ENCODE assay signal across 20 mouse cellular contexts in the genomic region with DNA sequence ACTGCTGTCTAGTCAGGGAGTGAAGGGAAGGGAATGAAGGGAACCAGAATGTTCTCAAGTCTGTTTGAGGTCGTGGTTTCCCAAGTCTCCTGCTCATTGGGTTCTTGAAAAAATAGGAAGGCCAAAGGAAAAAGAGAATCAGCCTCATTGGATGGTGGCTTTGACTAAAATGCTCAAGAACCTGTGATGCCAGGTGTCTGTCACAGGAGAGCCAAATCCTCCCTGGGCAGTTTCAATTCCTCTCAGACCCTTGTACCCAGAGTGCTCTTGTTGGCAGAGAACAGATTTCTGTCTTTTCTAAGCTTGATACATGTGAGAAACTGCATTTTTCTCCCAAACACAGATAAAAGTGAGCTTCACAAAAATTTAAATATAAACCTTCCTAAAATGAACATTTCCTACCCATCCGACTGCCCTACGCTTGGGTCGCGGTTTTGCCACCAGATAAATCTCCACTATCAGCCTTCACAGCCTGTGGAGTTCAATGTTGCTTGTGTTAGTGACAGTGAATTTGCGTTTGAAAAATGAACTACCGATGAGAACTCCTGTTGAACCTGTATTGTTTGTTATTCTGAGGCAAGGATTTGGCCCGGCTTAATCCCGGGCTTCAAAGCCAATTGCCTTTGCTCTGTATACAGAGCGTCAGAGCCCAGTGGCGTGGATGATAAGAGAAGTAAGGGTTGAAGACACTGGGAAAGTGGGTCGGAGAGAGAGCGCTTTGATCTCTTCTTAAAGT. TPM values are rescaled to one million over a fixed set of nuclear protein-coding genes. Genes with fewer than 3 reads are reported as not detected.
DNase-seq lines count a peak whose midpoint lies in the region; ATAC-seq and TF ChIP-seq lines count a peak whose summit lies in the region.
"Had no signal": no experiment of that assay in that cellular context is flagged by ENCODE, and none has a peak within 500 bp of the region (broad histone marks: within the 10 kb centered on the region; RNA-seq: fewer than 3 reads in every experiment).

No protein-coding gene starts in this region.

- peaks cover 45% of the 10 kb centered on the region for H3K27me3 ChIP-seq in liver, adult 2 months (ENCODE audit: control insufficient read depth, insufficient read depth, low read length)
- H3K27me3 ChIP-seq in liver, embryonic 12.5 days (replicated peaks): peaks cover 100% of the 10 kb centered on the region

- no peak overlapping the region for H3K9ac ChIP-seq in liver, adult 2 months (ENCODE audit: low read depth, low read length)
- no peak overlapping the region for H3K9ac ChIP-seq in liver, embryonic 12.5 days
- H3K9ac ChIP-seq: forebrain, embryonic 15.5 days had no signal

- H3K79me2 ChIP-seq in liver, adult 2 months (ENCODE audit: control insufficient read depth, insufficient read depth, low read length): no peaks in the 10 kb centered on the region

- H3K4me3 ChIP-seq in liver, adult 2 months (ENCODE audit: insufficient read depth, low read depth, low read length): no peak overlapping the region
- no peak overlapping the region for H3K4me3 ChIP-seq in liver, embryonic 12.5 days
- H3K4me3 ChIP-seq: forebrain, embryonic 15.5 days had no signal

- no peak for ATAC-seq in liver, embryonic 12.5 days
- no peak for ATAC-seq in monocyte, adult 5-6 weeks (replicated peaks; ENCODE audit: insufficient number of reproducible peaks, low FRiP score, low TSS enrichment, poor library complexity, severe bottlenecking)
- ATAC-seq: forebrain, embryonic 15.5 days; inflammation-experienced regulatory T-cells, adult 6 months had no signal

- TF ChIP-seq CTCF in liver, adult 2 months (IDR thresholded peaks at IDR 0.05; ENCODE audit: low read depth, low read length): no peak

- WGBS in liver, adult 2 months: 15% methylated on average over 13 of the region's 13 CpGs
- WGBS in liver, embryonic 12.5 days (ENCODE audit: insufficient replicate concordance): 2% methylated on average over 13 of the region's 13 CpGs

- H3K27ac ChIP-seq in liver, adult 2 months (replicated peaks; ENCODE audit: insufficient read depth, low read depth, low read length): no peak overlapping the region
- no peak overlapping the region for H3K27ac ChIP-seq in liver, embryonic 12.5 days
- H3K27ac ChIP-seq: forebrain, embryonic 15.5 days had no signal

- no peak for TF ChIP-seq POLR2A in liver, adult 2 months (IDR thresholded peaks at IDR 0.05; ENCODE audit: extremely low read depth, insufficient read depth, low read length)

- no peak overlapping the region for H3K4me2 ChIP-seq in liver, embryonic 12.5 days
- H3K4me2 ChIP-seq: forebrain, embryonic 15.5 days had no signal

- no peaks in the 10 kb centered on the region for H3K9me3 ChIP-seq in liver, embryonic 12.5 days (replicated peaks)
- H3K9me3 ChIP-seq: forebrain, embryonic 15.5 days had no signal

- H3K36me3 ChIP-seq in liver, adult 2 months (ENCODE audit: control insufficient read depth, insufficient read depth, low read length): no peaks in the 10 kb centered on the region
- H3K36me3 ChIP-seq in liver, embryonic 12.5 days: no peaks in the 10 kb centered on the region
- H3K36me3 ChIP-seq: forebrain, embryonic 15.5 days had no signal

- no peaks in the 10 kb centered on the region for H3K4me1 ChIP-seq in liver, adult 2 months (ENCODE audit: control insufficient read depth, insufficient read depth, low read length)
- H3K4me1 ChIP-seq in liver, embryonic 12.5 days: peaks cover 14% of the 10 kb centered on the region

- DNase-seq in liver, adult 2 months (ENCODE audit: extremely low read depth, low read depth, low spot score): peak; percentile 20
- DNase-seq in A20 (ENCODE audit: low read depth, low spot score): peak; percentile 81
- DNase-seq in embryo, embryonic 10.5 days (ENCODE audit: low spot score): peak; percentile 65
- peak; percentile 62 for DNase-seq in lung, postnatal 10 days
- DNase-seq in right cerebral cortex, postnatal 25 days: no peak
- DNase-seq in right cerebral cortex, adult 2 months (ENCODE audit: low spot score in 2 of 2): no peak
- DNase-seq: adrenal gland, postnatal 14 days; cerebellum, postnatal 25 days; left cerebral cortex, postnatal 4 days; spleen, adult 18-20 months had no signal

RNA-seq across cellular contexts. Expression of gene Tbx4, which starts 7.3 kb away (rescaled TPM):
- not detected in 2 replicates for total RNA-seq in liver, adult 2 months (2014; rRNA removed)
- 0.02 TPM in 1 of 2 replicates, not detected in the other for polyA plus RNA-seq in liver, adult 2 months (2012; rRNA removed)
- polyA plus RNA-seq in liver, embryonic 12.5 days (2016; fragmentation: Nextera tagmentation; extraction: Ambion mirVana): 0.12 and 0.35 TPM in 2 replicates
- not detected in 3 replicates for total RNA-seq in monocyte, adult 5-6 weeks (2017)
- total RNA-seq: adrenal gland, postnatal 14 days had no signal
- polyA plus RNA-seq: inflammation-experienced regulatory T-cells, adult 6 months had no signal

RNA-seq across cellular contexts. Expression of gene Gm11444, which starts 43.4 kb away (rescaled TPM):
- total RNA-seq in liver, adult 2 months (2014; rRNA removed): not detected in 2 replicates
- polyA plus RNA-seq in liver, adult 2 months (2012; rRNA removed): not detected in 2 replicates
- polyA plus RNA-seq in liver, embryonic 12.5 days (2016; fragmentation: Nextera tagmentation; extraction: Ambion mirVana): not detected in 2 replicates
- total RNA-seq in monocyte, adult 5-6 weeks (2017): not detected in 3 replicates
- total RNA-seq: adrenal gland, postnatal 14 days; ES-E14; gastrocnemius, adult 8-10 months; heart, postnatal 25 days; layer of hippocampus, postnatal 25 days; left cerebral cortex, postnatal 4 days had no signal
- polyA plus RNA-seq: forebrain, embryonic 15.5 days; inflammation-experienced regulatory T-cells, adult 6 months; kidney, embryonic 16.5 days; urinary bladder, adult 2 months had no signal

Comparison
In these comparisons a context has a peak if more than half of its experiments do, and no peak if none do; other contexts are left out.
1. DNase-seq: peak in liver, adult 2 months (single experiment), A20 (single experiment), embryo, embryonic 10.5 days (single experiment) and lung, postnatal 10 days (single experiment); none in right cerebral cortex, postnatal 25 days (single experiment) and right cerebral cortex, adult 2 months (0 of 2).